Mouse (Mus musculus) midbrain, embryonic 14.5 days (tissue): ENCODE measurements around the gene Cadm3. TPM values are rescaled to one million over a fixed set of nuclear protein-coding genes. Genes with fewer than 3 reads are reported as not detected.

ENCODE experiments used
- ATAC-seq: fragments of 200-750 bp; cut with Nextera tagmentation; 2 replicates; pipeline ENCODE4 v1.8.0; 2017; ENCODE audit warnings: moderate number of reproducible peaks, moderate library complexity; ENCODE audit not compliant: low FRiP score, low TSS enrichment
- DNase-seq: peaks from one replicate; pipeline ENCODE4 v3.0.0-alpha.2; 2015
- H3K27ac ChIP-seq: fragments of 300-500 bp; sonication (generic); replicated peaks from 2 replicates; pipeline ENCODE4 v1.5.1; 2014; ENCODE audit warnings: mild to moderate bottlenecking, low read depth, low read length, moderate library complexity
- H3K27me3 ChIP-seq: fragments of 300-500 bp; sonication (generic); 2 replicates; pipeline ENCODE4 v1.6.1; 2014; ENCODE audit warnings: low read length, control low read depth, mixed read lengths; ENCODE audit not compliant: control insufficient read depth, insufficient read depth
- H3K36me3 ChIP-seq: fragments of 300-500 bp; sonication (generic); 2 replicates; pipeline ENCODE4 v1.6.1; 2014; ENCODE audit warnings: low read length, control low read depth; ENCODE audit not compliant: control insufficient read depth, insufficient read depth
- H3K4me1 ChIP-seq: fragments of 300-500 bp; sonication (generic); 2 replicates; pipeline ENCODE4 v1.6.1; 2014; ENCODE audit warnings: mild to moderate bottlenecking, antibody characterized with exemption, low read length, control low read depth; ENCODE audit not compliant: control insufficient read depth, insufficient read depth
- H3K4me2 ChIP-seq: fragments of 300-500 bp; sonication (generic); 2 replicates; pipeline ENCODE4 v1.6.1; 2014; ENCODE audit warnings: mild to moderate bottlenecking, low read length, moderate library complexity
- H3K4me3 ChIP-seq: fragments of 300-500 bp; sonication (generic); replicated peaks from 2 replicates; pipeline ENCODE4 v1.5.1; 2014; ENCODE audit warnings: low read depth, low read length
- H3K9ac ChIP-seq: fragments of 300-500 bp; sonication (generic); replicated peaks from 2 replicates; pipeline ENCODE4 v1.6.1; 2014; ENCODE audit warnings: mild to moderate bottlenecking, low read length, moderate library complexity
- H3K9me3 ChIP-seq: fragments of 300-500 bp; sonication (generic); 2 replicates; pipeline ENCODE4 v1.6.1; 2016; ENCODE audit warnings: low read length, control low read depth, mixed read lengths; ENCODE audit not compliant: control insufficient read depth
- WGBS: fragments of 180-500 bp; shearing (Covaris S2); extraction: QIAGEN DNeasy Blood & Tissue Kit; methylation state at CpG from one replicate; pipeline ENCODE4 v1.1.7; 2014; 5-methylcytosine and 5-hydroxymethylcytosine counted together
- polyA plus RNA-seq: library from polyadenylated mRNA; unstranded; fragments of >200 nt; fragmentation: Nextera tagmentation; extraction: Ambion mirVana; gene quantifications from 2 replicates; pipeline ENCODE4 v1.2.1, GENCODE M21; 2014

The Cadm3 gene
- polyA plus RNA-seq, 1 experiment from 2014 or later, result 125 TPM

DNA sequence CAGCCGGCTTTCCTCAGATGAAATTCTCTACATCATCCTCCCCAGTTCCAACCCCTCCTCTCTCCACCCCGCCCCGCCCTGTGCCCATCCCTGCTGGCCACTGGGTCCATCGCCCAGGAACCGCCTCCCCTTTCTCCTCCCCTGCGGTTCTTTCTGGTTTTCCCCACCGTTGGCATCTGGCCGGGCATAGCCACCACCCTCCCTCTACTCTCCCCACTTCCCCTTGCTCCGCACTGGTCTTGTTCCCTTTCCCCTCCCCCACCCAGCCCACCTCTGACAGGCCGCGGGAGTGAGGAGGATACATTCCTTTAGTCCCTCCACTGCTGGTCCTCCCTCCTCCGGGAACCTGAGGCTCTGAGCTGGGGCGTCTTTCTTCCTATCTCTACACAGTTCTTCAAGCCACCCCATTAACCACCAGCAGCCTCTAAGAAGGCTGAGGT is 1.5 kb downstream of the Cadm3 start:
- under 1% methylated on average over 13 of the region's 13 CpGs for WGBS
- peak; percentile 71 for DNase-seq

DNA sequence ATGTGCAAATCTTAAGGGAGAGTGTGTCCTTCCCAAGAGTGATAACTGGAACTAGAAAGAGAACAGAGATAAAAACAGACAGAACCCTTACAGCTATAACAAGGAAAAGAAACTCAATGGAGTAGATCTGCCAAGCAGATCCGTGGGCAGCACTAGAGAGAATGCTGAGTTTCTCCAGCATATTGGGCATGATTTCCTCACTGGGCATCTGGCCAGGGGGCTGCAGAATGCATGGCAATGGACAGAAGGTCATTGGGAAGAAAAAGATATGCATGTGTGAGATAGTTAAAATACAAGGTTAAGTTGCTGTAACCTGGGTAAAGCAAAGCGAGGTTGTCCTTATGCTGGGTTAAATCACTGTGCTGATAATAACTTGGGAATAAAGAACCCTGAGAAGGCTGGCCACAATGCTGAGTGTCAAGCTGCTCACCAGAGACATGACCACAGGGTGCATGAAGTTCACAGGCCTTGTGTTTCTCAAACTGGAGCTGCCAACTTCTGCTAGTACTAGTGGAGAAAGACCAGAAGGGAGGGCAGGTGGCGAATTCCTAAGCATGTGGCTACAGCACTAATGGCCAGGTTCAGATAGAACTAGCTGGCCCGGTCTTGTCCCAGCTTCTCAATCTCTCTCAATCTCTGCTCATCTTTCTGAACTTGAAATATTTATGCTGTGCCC is 3.2 kb downstream of the Cadm3 start:
- H3K9me3 ChIP-seq, result no peaks in the 10 kb centered on the region
- ATAC-seq (no peak), DNase-seq (no peak)
- H3K36me3 ChIP-seq, result 0 out of 2 replicates have a peak, but pooled peaks cover 4% of the 10 kb centered on the region
- peaks cover 40% of the 10 kb centered on the region for H3K4me1 ChIP-seq
- 90% methylated on average over 4 of the region's 4 CpGs for WGBS
- H3K4me3 ChIP-seq, result no peak overlapping the region
- no peak overlapping the region for H3K27ac ChIP-seq
- no peaks in the 10 kb centered on the region for H3K27me3 ChIP-seq
- no peak overlapping the region for H3K9ac ChIP-seq
- no peak overlapping the region for H3K4me2 ChIP-seq

More for the DNA sequence above, 1.5 kb downstream of the Cadm3 start:
- peak overlapping the region; percentile 99 for H3K4me3 ChIP-seq
- peak overlapping the region; percentile 94 for H3K27ac ChIP-seq
- peak; percentile 48 for ATAC-seq
- peak overlapping the region; percentile 77 for H3K4me2 ChIP-seq
- peak overlapping the region; percentile 95 for H3K9ac ChIP-seq
- 0 out of 2 replicates have a peak, but pooled peaks cover 4% of the 10 kb centered on the region for H3K36me3 ChIP-seq
- H3K9me3 ChIP-seq, result no peaks in the 10 kb centered on the region
- H3K4me1 ChIP-seq, result peaks cover 30% of the 10 kb centered on the region
- no peaks in the 10 kb centered on the region for H3K27me3 ChIP-seq

DNA sequence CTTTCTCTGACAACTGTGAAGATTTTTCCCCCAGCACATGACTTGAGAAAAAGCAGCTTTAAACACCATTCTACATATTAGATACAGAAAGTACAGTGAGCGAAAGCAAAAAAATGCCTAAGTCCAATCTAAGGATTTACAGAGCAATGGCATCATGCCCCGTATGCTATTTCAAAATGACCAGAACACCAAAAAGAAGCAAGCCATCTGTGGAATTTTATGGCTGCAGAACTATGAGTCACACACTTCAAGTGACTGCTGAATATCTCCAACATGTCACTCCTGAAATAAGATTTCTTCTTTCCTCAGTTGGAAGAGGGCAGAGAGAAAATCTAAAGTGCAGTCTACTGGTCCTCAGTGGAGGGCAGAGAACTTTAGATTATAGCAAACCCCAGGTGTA is 4.1 kb downstream of the Cadm3 start:
- peaks cover 45% of the 10 kb centered on the region for H3K4me1 ChIP-seq

DNA sequence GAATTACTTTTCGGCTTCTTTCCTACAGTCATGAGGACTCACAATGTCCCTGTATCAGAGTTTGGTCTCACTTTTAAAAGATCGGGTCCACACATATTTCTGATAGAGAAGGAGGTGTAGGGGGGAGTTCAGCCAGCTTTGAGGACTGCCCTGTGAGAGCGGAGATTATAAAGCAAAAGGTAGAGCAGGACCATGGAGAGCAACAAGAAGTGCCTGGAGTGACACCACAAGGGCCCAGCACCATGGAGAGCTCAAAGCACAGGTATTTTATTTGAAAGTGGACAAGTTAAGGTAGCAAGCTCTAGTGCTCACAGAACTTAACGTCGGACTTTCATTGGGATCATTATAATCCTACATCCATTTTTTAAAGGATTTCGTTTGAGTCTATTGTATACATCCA is 5.8 kb downstream of the Cadm3 start:
- no peak overlapping the region for H3K4me3 ChIP-seq
- ATAC-seq, result no peak
- no peaks in the 10 kb centered on the region for H3K27me3 ChIP-seq
- H3K4me2 ChIP-seq, result no peak overlapping the region
- H3K9ac ChIP-seq, result no peak overlapping the region
- no peak for DNase-seq
- H3K27ac ChIP-seq, result no peak overlapping the region
- H3K36me3 ChIP-seq, result 0 out of 2 replicates have a peak, but pooled peaks cover 6% of the 10 kb centered on the region
- 55% methylated on average over 6 of the region's 6 CpGs for WGBS
- no peaks in the 10 kb centered on the region for H3K9me3 ChIP-seq
- H3K4me1 ChIP-seq, result peaks cover 46% of the 10 kb centered on the region

More for the DNA sequence above, 4.1 kb downstream of the Cadm3 start:
- H3K27ac ChIP-seq, result no peak overlapping the region
- DNase-seq (no peak), ATAC-seq (no peak)
- H3K4me3 ChIP-seq, result no peak overlapping the region
- no peaks in the 10 kb centered on the region for H3K9me3 ChIP-seq
- no peaks in the 10 kb centered on the region for H3K27me3 ChIP-seq
- H3K36me3 ChIP-seq, result 0 out of 2 replicates have a peak, but pooled peaks cover 4% of the 10 kb centered on the region
- no peak overlapping the region for H3K9ac ChIP-seq
- no peak overlapping the region for H3K4me2 ChIP-seq
- 92% methylated on average over 2 of the region's 2 CpGs for WGBS

DNA sequence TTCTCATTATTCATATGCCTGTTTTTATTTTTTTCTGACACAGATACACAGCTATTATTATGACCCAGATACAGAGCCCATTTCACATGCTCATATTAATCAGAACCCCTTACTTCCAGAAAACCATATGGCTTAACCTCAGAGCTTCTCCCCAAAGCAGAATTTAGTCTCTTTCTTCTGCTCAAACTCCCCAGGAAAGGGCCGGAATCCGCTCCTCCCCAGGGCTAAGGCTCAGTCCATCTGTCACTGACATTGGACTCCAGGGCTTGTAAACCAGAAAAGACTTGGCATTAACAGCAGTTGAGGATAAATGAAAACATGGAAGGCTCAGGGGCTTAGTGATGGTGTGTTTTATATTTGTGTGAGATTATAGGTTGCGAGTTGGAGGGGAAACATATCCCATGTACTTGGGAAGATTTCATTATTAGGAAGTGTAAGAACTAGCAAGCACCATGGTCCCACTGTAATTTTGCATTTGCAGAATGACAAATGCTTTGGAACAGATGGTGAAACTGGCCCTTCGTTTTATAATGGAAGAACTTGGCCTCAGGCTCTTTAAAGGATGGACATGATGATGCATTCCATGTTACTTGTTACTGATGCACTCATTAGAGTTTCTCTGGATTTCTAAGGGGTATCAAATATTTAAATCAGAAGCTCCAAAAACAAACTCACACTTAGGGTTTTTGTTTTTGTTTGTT is 7.8 kb downstream of the Cadm3 start:
- Histone ChIP-seq H3K9ac (no peak overlapping the region), H3K9me3 (no peaks in the 10 kb centered on the region), H3K27me3 (no peaks in the 10 kb centered on the region), H3K4me2 (no peak overlapping the region), H3K4me3 (no peak overlapping the region), H3K27ac (0 out of 2 replicates have a peak overlapping the region, but pooled peaks have one; percentile 38), H3K4me1 (peaks cover 35% of the 10 kb centered on the region), H3K36me3 (0 out of 2 replicates have a peak, but pooled peaks cover 6% of the 10 kb centered on the region)
- no peak for ATAC-seq
- 44% methylated on average over 4 of the region's 4 CpGs for WGBS
- DNase-seq, result no peak

DNA sequence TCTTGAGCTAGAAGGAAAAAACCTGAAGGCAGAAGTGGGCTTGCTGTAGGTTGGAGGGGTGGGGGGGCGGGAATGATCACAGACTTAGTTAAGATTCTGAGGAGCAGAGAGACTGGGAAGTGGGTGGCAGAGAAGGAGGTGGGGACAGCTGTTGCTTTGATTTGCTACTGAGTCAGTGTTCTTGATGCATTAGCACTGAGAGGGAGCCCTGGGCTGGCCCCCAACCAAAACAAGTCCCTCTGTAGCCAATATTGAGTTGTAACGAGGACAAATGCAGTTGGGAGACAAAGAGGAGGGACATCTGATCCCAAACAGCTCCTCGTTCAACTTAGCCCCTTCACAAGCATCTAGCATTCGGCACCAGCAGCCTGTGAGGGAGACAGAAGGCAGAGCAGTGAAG is 9.7 kb downstream of the Cadm3 start:
- no peak for DNase-seq
- no peak overlapping the region for H3K4me2 ChIP-seq
- no peak for ATAC-seq

DNA sequence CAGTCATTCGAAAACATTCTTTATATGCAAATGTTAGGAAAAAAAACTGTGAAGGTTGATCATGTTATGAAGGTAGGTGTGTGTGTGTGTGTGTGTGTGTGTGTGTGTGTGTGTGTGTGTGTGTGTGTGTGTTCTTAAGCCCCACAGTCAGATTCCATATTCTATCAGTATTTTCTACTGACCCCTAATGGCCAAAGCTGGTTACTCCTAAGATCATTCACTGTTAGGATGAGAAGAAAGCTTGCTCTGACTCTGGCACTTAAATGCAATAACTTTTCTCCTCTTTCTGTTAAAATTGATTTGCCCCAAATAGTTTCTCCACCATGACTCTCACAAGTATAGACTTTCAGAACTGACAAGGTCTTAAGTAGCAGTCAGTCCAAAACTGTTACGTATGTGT is 10.8 kb downstream of the Cadm3 start:
- Histone ChIP-seq H3K9ac (no peak overlapping the region), H3K4me3 (no peak overlapping the region), H3K27me3 (no peaks in the 10 kb centered on the region), H3K27ac (no peak overlapping the region), H3K4me1 (peaks cover 22% of the 10 kb centered on the region; the same call in 1 of the 2 replicates), H3K9me3 (no peaks in the 10 kb centered on the region), H3K36me3 (0 out of 2 replicates have a peak, but pooled peaks cover 3% of the 10 kb centered on the region), H3K4me2 (no peak overlapping the region)
- peak; percentile 57 for DNase-seq
- no peak for ATAC-seq
- 89% methylated on average over 2 of the region's 2 CpGs for WGBS

More for the DNA sequence above, 9.7 kb downstream of the Cadm3 start:
- Histone ChIP-seq H3K4me1 (peaks cover 22% of the 10 kb centered on the region; the same call in 1 of the 2 replicates), H3K27me3 (no peaks in the 10 kb centered on the region), H3K4me3 (no peak overlapping the region), H3K27ac (no peak overlapping the region), H3K9ac (no peak overlapping the region), H3K36me3 (0 out of 2 replicates have a peak, but pooled peaks cover 3% of the 10 kb centered on the region), H3K9me3 (no peaks in the 10 kb centered on the region)
- 31% methylated on average over 4 of the region's 4 CpGs for WGBS

DNA sequence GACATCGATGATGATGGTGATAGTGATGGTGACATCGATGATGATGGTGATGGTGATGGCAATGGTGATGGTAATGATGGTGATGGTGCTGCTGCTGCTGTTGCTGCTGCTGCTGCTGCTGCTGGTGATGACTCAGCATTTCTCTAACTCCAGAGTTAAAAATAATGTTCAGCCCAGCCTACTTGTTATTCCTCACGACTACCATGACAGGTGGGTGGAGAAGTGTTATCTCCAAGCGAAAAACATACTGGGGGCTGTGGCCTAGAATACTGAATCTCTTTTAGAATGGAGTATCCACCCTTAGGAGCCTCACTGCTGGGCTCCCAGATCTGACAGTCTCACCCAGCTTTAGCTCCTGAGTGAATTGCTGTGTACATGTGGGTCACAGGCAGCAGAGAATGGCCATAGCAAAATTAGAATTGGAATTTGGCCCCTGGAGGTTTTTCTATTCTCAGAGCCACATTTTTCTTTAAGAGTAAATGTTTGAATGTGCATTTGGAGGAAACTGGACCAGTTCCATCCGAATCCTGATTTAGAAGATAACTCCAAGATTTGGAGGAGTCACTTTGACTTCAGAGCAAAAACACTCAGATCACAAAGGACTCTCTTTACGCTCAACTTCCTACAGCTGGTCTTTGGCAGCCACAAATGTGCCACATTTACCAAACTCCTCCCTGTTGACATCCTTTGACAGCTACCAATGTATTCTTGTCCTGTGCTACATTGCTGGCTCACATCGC is 12.2 kb downstream of the Cadm3 start:
- H3K4me2 ChIP-seq, result no peak overlapping the region
- H3K36me3 ChIP-seq, result 0 out of 2 replicates have a peak, but pooled peaks cover 3% of the 10 kb centered on the region
- H3K9ac ChIP-seq, result no peak overlapping the region
- no peaks in the 10 kb centered on the region for H3K9me3 ChIP-seq
- peaks cover 18% of the 10 kb centered on the region for H3K4me1 ChIP-seq
- no peak overlapping the region for H3K27ac ChIP-seq
- ATAC-seq (no peak), DNase-seq (no peak)
- H3K4me3 ChIP-seq, result no peak overlapping the region
- no peaks in the 10 kb centered on the region for H3K27me3 ChIP-seq
- 84% methylated on average over 7 of the region's 7 CpGs for WGBS
